Mouse (Mus musculus) small intestine, adult 2 months (tissue): ENCODE measurements around the gene Sipa1l1.

Experiments
- CTCF ChIP-seq: fragments of 200-500 bp; IDR thresholded peaks from 2 replicates; pipeline ENCODE4 v1.5.1; 2012; ENCODE audit warnings: low read depth, mild to moderate bottlenecking, control low read depth, inconsistent platforms, low read length, moderate library complexity, mixed read lengths; ENCODE audit not compliant: insufficient replicate concordance, insufficient read length; ENCODE audit errors: extremely low read depth
- POLR2A ChIP-seq: fragments of 200-500 bp; IDR thresholded peaks from 2 replicates; pipeline ENCODE4 v1.6.1; 2012; ENCODE audit warnings: low read depth, mild to moderate bottlenecking, control low read depth, inconsistent platforms, low read length, moderate library complexity

DNA sequence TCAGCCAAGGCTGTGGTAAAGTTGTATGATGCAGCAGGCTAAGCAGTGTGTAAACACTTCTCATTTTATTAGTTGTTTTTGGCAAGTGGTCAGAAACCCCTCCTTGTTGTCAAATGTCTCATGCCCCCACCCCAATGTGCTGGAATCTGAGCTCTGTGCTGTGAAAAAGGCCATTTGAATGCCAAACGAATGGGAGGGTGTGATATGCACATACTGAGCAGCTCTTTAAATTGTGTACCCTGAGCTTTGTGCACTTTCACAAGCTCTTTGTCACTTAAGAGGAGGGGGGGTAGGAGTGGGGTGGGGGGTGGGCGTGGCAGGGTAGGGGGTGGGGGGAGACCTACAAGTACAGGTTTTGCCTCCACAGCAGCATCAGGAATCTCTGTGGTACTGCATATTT, 24.4 kb downstream of the Sipa1l1 start:
- TF ChIP-seq CTCF (no peak), POLR2A (no peak)
